Mouse (Mus musculus) liver, embryonic 16.5 days (tissue): Measurements from ENCODE around the gene Ctsh. TPM values are rescaled to one million over a fixed set of nuclear protein-coding genes. Genes with fewer than 3 reads are reported as not detected.

ENCODE experiments used
- ATAC-seq: fragments of 200-750 bp; cut with Nextera tagmentation; 2 replicates; pipeline ENCODE4 v1.8.0; 2017; ENCODE audit warnings: low read depth, mild to moderate bottlenecking, moderate number of reproducible peaks, moderate library complexity
- H3K27ac ChIP-seq: fragments of 300-500 bp; sonication (generic); 2 replicates; pipeline ENCODE4 v1.5.1; 2014; ENCODE audit warnings: mild to moderate bottlenecking, low read length
- H3K27me3 ChIP-seq: fragments of 300-500 bp; sonication (generic); 2 replicates; pipeline ENCODE4 v1.6.1; 2014; ENCODE audit warnings: low read depth, low read length, mixed read lengths; ENCODE audit not compliant: control insufficient read depth, insufficient read depth
- H3K36me3 ChIP-seq: fragments of 300-500 bp; sonication (generic); 2 replicates; pipeline ENCODE4 v1.6.1; 2014; ENCODE audit warnings: mild to moderate bottlenecking; ENCODE audit not compliant: control insufficient read depth, insufficient read depth
- H3K4me1 ChIP-seq: fragments of 300-500 bp; sonication (generic); 2 replicates; pipeline ENCODE4 v1.6.1; 2014; ENCODE audit warnings: low read depth, low read length, mixed read lengths; ENCODE audit not compliant: control insufficient read depth
- H3K4me2 ChIP-seq: fragments of 300-500 bp; sonication (generic); 2 replicates; pipeline ENCODE4 v1.6.1; 2014; ENCODE audit warnings: low read depth, low read length, mixed read lengths
- H3K4me3 ChIP-seq: fragments of 300-500 bp; sonication (generic); 2 replicates; pipeline ENCODE4 v1.5.1; 2014; ENCODE audit warnings: low read depth, mild to moderate bottlenecking, low read length
- H3K9ac ChIP-seq: fragments of 300-500 bp; sonication (generic); 2 replicates; pipeline ENCODE4 v1.6.1; 2014; ENCODE audit warnings: low read depth, low read length
- H3K9me3 ChIP-seq: fragments of 300-500 bp; sonication (generic); replicated peaks from 2 replicates; pipeline ENCODE4 v1.6.1; 2016; ENCODE audit warnings: low read length; ENCODE audit not compliant: control insufficient read depth
- WGBS: fragments of 180-500 bp; shearing (Covaris S2); extraction: QIAGEN DNeasy Blood & Tissue Kit; methylation state at CpG from one replicate; pipeline ENCODE4 v1.1.7; 2014; ENCODE audit not compliant: insufficient replicate concordance; 5-methylcytosine and 5-hydroxymethylcytosine counted together
- polyA plus RNA-seq: library from polyadenylated mRNA; unstranded; fragments of >200 nt; fragmentation: Nextera tagmentation; extraction: Ambion mirVana; gene quantifications from 2 replicates; pipeline ENCODE4 v1.2.1, GENCODE M21; 2015

Gene Ctsh
- polyA plus RNA-seq, 1 experiment from 2014 or later: 170 TPM

DNA sequence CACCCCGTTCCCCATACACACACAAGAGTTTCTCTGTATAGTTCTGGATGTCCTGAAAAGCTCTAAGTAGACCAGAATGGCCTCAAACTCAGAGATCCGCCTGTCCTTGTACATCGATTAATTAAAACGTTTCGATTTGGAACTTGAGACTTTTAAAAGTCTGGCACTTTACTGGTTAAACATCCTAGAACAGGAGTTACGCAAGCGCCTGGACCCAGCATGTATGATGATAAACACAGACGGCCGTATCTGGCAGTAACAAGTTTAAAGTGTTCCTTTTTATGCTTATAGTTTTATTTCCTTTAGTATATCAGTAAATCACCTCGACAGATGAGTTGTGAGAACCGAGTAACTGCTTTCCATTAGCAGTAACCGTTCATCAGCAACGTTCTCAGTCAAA is 59.2 kb downstream of the Ctsh start:
- no peak for ATAC-seq
- H3K27me3 ChIP-seq: no peaks in the 10 kb centered on the region

DNA sequence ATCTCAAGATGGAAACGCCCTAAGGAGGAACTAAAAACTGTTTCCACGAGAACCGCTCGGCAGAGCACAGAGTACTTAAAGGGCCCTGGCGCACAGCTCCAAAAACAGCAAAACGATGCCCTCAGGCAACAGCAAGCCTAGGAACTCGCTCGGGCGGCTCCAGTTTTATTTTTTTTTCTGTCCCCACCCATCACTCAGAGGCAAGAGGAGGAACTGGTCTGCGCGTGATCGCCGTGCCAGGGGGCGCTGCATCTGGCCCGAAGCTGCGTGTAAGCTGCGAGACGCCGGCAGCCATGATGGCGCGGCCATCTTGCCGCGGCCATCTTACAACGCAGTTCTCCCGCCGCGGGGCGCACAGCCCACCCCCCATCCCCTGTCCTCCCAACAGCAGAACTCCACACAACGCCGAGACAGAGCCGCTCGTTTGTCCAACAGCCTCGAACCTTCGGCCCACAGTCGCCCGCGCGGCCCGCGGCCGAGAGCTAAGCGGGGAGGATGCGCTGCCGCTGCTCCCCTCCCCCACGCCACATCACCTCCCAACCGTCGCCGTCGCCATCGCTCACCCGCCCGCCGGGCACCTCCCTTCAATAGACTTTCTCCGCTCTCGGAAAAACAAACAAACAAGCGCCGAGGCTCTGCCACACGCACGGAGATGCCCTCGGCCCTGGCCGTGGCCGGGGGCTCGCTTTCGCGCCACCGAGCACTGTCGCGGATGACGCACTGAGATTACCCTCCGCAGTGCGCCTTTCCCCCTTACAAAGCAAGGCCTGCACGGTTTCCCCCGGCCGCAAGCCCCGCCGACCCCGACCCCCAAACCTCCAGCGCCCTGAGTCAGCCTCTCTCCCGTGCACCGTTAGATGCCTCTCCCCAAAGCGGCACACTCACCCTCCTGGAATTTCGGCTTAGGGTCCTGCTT is 60.0 kb downstream of the Ctsh start:
- WGBS: under 1% methylated on average over 82 of the region's 82 CpGs
- peak; percentile 77 for ATAC-seq
- peak overlapping the region; percentile 99 for H3K27ac ChIP-seq
- H3K4me2 ChIP-seq: peak overlapping the region; percentile 90
- H3K4me3 ChIP-seq: peak overlapping the region; percentile 100
- no peaks in the 10 kb centered on the region for H3K9me3 ChIP-seq
- no peaks in the 10 kb centered on the region for H3K27me3 ChIP-seq
- peak overlapping the region; percentile 98 for H3K9ac ChIP-seq
- H3K36me3 ChIP-seq: no peaks in the 10 kb centered on the region; the same call in 1 of the 2 replicates
- H3K4me1 ChIP-seq: peaks cover 18% of the 10 kb centered on the region

More for the DNA sequence above, 59.2 kb downstream of the Ctsh start:
- peaks cover 18% of the 10 kb centered on the region for H3K4me1 ChIP-seq
- H3K4me2 ChIP-seq: peak overlapping the region; percentile 90
- WGBS: under 1% methylated on average over 13 of the region's 13 CpGs
- H3K9me3 ChIP-seq: no peaks in the 10 kb centered on the region
- peak overlapping the region; percentile 100 for H3K4me3 ChIP-seq
- H3K36me3 ChIP-seq: peaks cover 3% of the 10 kb centered on the region
- peak overlapping the region; percentile 99 for H3K27ac ChIP-seq
- H3K9ac ChIP-seq: peak overlapping the region; percentile 98

GRCm38 (mm10) chr9:90114567-90115307 is 60.8 kb downstream of the Ctsh start, which contains the start of gene Morf4l1:
Gene Morf4l1, minus strand, starts transcription at chr9:90114774.
- Histone ChIP-seq H3K4me3 (peak within 1 kb of the TSS; percentile 100), H3K9me3 (no peaks in the 10 kb centered on the region), H3K4me2 (peak within 1 kb of the TSS; percentile 93), H3K27me3 (no peaks in the 10 kb centered on the region), H3K27ac (peak within 1 kb of the TSS; percentile 99), H3K9ac (peak within 1 kb of the TSS; percentile 98), H3K36me3 (no peaks in the 10 kb centered on the region), H3K4me1 (peaks cover 18% of the 10 kb centered on the region)
- ATAC-seq: peak; percentile 97
- 1% methylated on average over 39 of the region's 40 CpGs for WGBS

DNA sequence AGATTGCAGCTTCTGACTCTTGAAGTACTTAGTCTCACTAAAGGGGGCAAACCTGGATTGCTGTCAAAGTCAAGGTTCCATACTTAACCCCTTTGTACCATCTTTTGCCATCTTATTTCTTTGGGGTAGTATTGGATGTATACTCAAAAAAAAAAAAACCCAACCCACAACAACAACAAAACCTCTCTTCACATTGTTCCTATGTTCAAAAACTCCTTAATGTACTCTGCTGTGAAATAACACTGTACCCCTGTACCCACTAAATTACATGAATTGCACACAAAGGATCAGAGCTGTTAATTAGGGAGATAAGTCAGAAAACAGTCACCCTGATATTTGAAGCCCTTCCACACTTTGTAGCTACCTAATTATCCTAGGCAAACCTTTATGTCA is 61.4 kb downstream of the Ctsh start:
- H3K9me3 ChIP-seq: no peaks in the 10 kb centered on the region
- peak overlapping the region; percentile 100 for H3K4me3 ChIP-seq
- H3K9ac ChIP-seq: peak overlapping the region; percentile 98

DNA sequence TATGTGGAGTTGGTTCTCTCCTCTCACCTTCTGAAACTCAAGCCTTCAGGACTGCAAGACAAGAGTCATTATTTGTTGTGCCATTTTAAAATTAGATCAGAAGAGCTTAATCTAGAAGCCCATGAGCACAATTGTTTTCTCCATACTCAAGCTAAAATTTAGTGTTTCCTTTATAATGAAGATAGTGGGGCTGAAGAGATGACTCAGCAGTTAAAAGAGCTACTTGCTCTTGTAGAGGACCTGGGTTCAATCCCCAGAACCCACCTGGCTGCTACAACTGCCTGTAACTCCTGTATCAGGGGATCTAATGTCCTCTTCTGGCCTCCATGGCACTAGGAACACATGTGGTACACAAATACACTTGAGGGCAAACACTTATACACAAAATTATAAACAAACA is 63.3 kb downstream of the Ctsh start:
- no peak for ATAC-seq
- Histone ChIP-seq H3K27ac (no peak overlapping the region), H3K36me3 (no peaks in the 10 kb centered on the region), H3K4me2 (no peak overlapping the region), H3K4me3 (no peak overlapping the region), H3K9ac (no peak overlapping the region), H3K27me3 (no peaks in the 10 kb centered on the region), H3K4me1 (peaks cover 11% of the 10 kb centered on the region), H3K9me3 (no peaks in the 10 kb centered on the region)

More for the DNA sequence above, 61.4 kb downstream of the Ctsh start:
- H3K36me3 ChIP-seq: no peaks in the 10 kb centered on the region
- no peak overlapping the region for H3K27ac ChIP-seq
- H3K4me2 ChIP-seq: peak overlapping the region; percentile 93
- H3K27me3 ChIP-seq: no peaks in the 10 kb centered on the region
- no peak for ATAC-seq
- peaks cover 18% of the 10 kb centered on the region for H3K4me1 ChIP-seq

DNA sequence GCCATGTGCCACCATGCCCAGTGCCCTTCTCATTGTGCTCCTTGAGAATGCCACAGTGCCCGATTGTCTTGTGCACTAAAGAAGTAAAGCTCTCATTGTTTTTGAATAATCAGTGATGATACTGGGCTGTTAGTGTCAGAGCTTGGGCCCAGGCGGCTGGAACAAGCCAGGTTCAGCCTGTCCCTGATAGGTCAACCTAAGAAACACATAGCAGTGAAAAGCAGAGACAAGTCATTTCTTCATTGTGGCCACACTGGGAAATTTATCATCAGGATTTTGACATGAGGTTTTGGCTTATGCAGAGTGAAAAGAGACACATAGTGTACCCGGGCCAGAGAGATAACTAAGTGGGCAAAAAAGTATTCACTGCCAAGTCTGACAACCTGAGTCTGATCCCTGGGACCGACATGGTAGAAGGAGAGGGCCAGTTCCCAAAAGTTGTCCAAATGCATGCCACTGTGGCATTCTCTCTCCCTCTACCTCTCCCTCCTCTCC is 68.3 kb downstream of the Ctsh start:
- Histone ChIP-seq H3K4me2 (no peak overlapping the region), H3K27ac (no peak overlapping the region), H3K4me1 (no peaks in the 10 kb centered on the region), H3K9ac (no peak overlapping the region), H3K27me3 (no peaks in the 10 kb centered on the region), H3K4me3 (no peak overlapping the region), H3K9me3 (no peaks in the 10 kb centered on the region), H3K36me3 (no peaks in the 10 kb centered on the region)
- ATAC-seq: no peak
- 48% methylated on average over 4 of the region's 4 CpGs for WGBS

GRCm38 (mm10) chr9:90124156-90124872 is 70.4 kb downstream of the Ctsh start:
- Histone ChIP-seq H3K9me3 (no peaks in the 10 kb centered on the region), H3K27me3 (no peaks in the 10 kb centered on the region), H3K4me2 (no peak overlapping the region), H3K9ac (no peak overlapping the region), H3K4me3 (no peak overlapping the region), H3K36me3 (no peaks in the 10 kb centered on the region), H3K4me1 (no peaks in the 10 kb centered on the region), H3K27ac (no peak overlapping the region)
- ATAC-seq: no peak
- 55% methylated on average over 11 of the region's 11 CpGs for WGBS

- ATAC-seq: no peak
- Histone ChIP-seq H3K27me3 (no peaks in the 10 kb centered on the region), H3K4me3 (no peak overlapping the region), H3K9me3 (no peaks in the 10 kb centered on the region), H3K4me2 (no peak overlapping the region), H3K27ac (no peak overlapping the region), H3K36me3 (no peaks in the 10 kb centered on the region), H3K9ac (no peak overlapping the region), H3K4me1 (no peaks in the 10 kb centered on the region)
- WGBS: 55% methylated on average over 8 of the region's 8 CpGs
Measured at GRCm38 (mm10) chr9:90124873-90125245, 70.9 kb downstream of the Ctsh start.
